Mouse (Mus musculus): ENCODE data around the gene Msh3. TPM values are rescaled to one million over a fixed set of nuclear protein-coding genes. Genes with fewer than 3 reads are reported as not detected.
"Not testable (repeated sequence)": the region's sequence is repeated elsewhere in the genome, so short reads cannot be mapped to it uniquely, and the experiment has no call there.

The Msh3 gene
- total RNA-seq, 4 experiments from 2014 or later = 6.7 to 10.6 (median 8.2) TPM

DNA sequence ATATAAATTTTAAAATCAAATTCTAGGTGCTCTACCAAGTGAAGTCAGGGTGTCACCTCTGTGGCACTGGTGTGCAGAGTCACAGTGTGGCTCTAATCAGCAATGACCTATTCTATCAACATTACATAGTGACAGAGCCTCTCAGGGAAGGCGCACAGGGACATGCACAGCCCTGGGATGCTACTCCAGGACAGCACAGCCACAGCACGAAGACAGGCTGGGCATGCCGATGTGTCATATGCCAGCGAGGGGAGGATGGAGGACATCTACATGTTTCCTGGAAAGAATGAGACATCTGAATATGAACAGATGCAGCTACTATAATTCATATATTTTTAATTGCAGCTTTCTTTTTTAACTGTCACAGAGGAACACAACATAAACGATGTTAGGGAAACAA, 101.0 kb downstream of the Msh3 start:
- DNase-seq (ENCODE audit: low spot score) = no peak

DNA sequence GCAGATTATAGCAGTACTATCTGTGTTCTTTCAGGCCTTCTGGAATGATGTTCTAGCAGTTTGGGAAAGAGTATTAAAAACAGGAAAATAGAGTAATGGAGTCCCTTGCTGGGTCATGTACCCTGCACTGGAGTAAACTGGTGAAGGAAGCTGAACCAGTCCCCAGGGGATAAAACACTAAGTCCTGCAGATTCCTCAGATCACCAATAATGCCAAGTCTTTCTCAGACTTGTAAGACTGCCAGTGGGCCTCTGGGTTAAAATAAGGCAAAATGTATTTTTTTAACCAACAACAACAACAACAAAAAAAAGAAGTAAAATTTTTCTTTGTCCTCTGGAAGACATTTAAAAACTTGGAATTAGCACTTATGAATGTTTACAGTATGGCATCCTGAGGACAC, 102.5 kb downstream of the Msh3 start:
- no peak for DNase-seq (ENCODE audit: low spot score)

DNA sequence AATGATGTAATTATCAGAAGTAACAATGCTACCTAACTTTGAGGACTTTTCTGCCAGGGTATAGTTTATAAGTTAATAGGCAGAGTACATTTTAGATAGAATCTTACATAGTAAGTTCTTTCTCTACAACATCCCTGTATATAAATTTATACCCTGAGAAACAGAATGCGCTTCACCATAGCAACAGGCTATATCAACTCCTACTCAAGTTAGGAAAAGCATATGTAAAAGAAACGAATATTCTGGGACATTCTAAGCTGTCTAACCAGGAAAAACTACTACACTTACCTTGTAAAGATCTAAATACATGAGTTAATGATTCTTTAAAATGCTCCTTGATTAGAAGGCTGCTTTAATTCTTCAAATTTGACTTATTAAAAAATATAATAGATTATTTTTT, 107.2 kb downstream of the Msh3 start:
- no peak for DNase-seq (ENCODE audit: low spot score)

DNA sequence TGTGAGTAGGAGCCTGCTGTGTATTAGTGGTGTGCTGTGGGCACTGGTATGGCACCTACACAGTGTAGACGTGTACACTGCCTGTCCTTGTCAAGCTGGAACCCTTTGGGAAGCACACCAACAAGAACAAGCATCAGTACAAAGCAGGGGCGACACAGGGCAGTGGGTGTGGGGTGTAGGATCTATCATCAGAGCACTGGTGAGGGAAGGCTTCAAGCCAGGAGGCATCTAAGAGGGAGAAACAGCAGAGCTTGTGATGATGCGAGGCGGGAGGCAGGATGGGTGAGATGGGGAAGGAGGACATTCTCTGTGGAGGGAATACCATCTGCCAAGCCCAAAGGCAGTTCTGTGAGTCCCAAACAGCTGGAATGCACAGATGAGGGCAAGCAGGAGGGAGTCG, 107.8 kb downstream of the Msh3 start:
- DNase-seq (ENCODE audit: low spot score) = no peak

DNA sequence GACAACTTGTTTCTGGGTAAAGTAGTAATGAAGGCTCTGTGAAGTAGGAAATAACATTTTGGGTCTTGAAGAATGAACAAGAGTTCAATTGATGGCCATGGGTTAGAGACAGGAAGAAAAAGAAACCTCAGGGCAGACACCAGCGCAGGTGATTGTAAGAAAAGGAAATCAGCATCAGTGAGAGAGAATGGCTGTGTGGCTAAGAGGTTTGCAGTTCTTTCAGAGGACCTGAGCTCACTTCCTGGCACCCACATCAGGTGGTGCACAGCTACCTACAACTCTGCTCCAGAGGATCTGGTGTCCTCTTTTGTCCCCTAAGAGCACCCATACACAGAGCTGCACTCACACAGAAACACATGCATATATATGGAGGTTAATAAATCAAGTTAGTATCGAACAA, 110.1 kb downstream of the Msh3 start:
- DNase-seq (ENCODE audit: low spot score) = no peak

DNA sequence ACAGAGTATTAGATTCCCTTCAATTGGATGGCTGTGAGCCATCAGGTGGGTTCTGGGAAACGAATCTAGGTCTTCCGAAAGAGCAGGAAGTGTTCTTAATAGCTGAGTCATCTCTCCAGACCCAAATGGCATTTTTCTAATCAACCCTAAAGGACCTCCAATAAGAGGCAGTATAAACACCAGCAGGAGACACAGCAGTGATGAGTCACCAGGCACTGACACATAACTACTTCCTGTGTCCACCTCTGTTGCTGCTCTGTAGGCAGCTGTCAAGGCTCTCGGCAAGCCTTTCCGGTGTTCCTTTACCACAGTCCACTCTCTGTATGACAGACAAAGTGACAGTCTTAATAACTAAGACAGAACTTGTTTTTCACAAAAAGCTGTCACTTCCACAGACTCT, 113.4 kb downstream of the Msh3 start:
- DNase-seq (ENCODE audit: low spot score) = no peak

DNA sequence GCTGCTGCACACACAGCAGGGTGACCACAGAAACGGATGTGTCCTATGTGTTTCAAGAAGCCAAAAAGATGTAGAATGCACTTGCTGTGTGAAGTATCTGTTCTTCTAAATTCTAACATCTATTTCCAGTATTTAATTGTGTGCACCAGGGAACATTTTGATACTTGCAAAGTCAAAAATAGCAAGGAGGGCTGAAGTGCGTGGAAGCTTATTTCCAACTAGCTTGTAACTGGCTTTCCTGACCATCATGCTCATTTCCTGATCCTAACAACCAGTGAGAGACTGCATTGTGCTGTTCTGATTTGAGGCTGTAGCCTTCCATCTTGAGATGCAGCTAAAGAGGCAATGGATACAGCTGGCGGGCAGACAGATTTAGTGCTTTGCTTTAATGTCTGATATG, 116.9 kb downstream of the Msh3 start:
- DNase-seq (ENCODE audit: low spot score) = no peak

DNA sequence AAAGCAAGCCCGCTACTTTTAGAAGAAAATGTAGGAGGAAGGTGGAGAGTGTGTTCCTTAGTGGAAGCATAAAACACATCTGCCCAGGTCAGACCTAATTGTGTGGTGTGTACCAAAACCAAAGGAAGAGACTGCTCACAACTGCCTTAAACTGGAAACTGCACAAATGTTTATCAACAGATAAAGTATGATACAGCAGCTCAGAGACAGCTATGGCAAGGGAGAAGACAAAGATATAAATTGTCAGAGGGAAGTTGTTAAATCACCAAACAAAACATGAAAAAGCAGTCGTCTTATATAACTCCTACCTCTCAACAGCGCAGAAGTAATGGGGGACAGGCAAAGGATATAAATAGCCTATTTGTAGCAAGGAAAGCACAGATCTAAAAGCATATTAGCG, 117.8 kb downstream of the Msh3 start:
- DNase-seq (ENCODE audit: low spot score) = no peak

DNA sequence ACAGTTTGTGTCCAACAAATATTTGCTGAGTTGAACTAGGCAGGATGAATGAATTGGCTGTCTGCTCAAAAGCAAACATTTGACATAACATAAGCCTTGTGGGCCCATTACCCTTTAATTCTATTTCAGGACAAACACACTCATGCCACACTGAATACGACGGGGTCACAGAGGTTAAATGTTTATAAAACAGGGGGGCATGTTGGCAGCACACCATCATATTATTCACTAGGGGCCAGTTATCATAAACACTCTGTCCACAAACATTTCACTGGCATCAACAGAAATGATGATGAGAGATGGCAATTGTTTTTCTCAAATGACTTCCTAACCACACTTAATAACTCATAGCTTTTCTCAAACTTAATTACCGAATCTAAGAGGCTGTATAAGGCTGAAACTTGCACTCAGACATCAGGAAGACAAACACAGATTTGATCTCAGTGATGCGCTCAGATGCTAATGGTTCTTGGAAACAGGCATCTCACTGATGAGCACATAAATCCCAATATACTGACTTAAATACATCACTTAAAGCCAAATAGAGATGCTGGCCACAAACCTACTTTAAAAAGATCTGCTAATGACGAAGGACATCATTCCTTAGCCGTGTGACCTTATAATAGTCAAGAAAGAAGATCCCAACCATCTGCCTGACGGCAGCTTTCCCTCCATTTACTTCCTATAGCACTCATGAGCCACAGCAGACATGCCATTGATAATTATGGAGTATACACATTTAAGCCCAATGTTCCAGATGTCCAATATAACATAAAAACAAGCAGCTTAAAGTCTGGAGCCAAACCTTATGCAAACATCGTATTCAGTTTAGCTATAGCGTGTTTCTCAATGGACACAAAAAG, 122.5 kb downstream of the Msh3 start:
- no peak for DNase-seq (ENCODE audit: low spot score)

DNA sequence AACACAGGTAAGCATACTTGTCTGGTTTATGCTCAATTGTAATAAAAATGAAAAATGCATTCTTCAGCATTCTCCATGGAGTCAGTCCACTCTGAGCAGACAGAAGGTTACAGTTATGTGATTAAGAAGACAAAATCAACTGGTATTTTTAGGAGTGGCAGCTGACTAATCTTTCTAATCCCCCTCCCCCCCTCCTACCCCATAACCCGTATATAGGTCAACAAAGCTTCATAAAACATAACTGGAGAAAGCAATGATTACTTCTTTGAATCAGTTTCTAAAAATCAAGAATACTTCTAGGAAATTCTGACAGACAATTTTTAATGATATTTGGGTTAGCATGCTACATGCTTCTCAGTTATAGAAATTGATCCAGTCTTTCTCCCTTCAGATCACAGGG, 126.8 kb downstream of the Msh3 start:
- no peak for DNase-seq (ENCODE audit: low spot score)

DNA sequence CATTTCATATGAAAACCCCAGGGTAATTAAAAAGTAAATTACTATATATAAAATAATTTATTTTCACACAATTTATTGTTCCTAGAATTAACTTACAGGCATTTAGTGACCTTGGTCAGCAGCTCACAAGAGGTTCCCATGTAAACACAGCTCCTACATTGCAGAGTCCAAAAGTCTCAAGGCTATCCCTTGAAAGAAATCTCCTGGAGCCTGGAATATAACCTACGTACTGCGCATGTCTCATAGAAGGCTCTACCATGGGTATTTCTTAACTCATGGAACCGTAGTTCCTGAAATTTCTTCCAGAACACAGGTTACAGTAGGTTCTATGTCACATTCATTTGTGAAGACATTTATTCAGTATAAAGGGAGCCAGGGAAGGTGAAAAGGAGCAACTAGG, 131.2 kb downstream of the Msh3 start:
- no peak for DNase-seq (ENCODE audit: low spot score)

DNA sequence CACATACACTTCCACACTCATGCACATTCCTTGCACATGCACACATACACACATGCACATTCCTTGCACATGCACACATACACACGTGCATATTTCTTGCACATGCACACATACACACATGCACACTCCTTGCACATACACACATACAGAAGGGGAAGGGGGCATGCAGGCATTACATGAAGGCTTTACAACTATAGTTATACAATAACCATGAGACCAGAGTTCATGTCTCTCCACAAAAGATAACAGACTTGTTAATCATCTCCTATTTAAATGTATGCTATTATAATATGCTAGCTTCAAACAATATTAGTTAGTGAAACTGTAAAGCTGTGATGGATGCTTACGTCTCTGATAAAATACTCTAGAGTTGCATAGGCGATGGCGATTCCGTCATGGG, 132.0 kb downstream of the Msh3 start:
- no peak for DNase-seq (ENCODE audit: low spot score)

DNA sequence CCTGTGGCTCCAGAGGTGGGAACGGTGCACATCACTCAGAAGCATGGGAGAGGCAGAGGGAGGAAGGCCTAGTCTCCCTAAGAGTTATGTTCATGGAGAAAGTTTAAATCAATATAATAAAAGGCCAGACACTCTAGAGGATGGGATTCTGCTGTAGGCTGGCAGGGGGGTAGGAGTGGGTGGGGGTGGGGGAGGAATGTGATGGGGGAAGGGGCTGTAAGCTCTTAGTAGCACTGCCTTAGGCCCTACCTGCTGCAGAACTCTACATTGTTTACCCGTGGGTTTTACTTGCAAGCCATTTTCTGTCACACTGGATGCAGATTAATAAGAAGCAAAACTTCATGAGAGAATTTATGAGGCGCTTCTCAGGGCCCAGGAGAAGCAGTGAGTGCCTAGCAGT, 135.0 kb downstream of the Msh3 start:
- DNase-seq (ENCODE audit: low spot score) = no peak

DNA sequence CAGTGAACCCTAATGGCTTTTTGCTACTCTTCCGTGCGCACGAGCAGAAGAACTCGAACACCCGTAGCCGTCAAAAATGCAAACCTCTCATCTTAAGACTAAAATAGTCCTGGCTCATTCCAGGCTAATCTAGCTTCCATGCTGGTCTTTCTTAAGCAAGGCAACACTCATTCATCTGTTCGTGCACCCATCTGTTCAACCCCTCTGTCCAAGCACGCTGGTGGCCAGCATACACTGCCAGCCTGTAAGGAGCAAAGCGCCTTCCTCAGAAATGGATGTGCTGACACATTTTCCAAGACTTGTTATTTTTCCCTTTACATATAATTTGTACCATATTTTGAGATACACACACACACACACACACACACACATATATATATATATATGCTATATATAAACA, 137.6 kb downstream of the Msh3 start:
- DNase-seq (ENCODE audit: low spot score) = no peak

DNA sequence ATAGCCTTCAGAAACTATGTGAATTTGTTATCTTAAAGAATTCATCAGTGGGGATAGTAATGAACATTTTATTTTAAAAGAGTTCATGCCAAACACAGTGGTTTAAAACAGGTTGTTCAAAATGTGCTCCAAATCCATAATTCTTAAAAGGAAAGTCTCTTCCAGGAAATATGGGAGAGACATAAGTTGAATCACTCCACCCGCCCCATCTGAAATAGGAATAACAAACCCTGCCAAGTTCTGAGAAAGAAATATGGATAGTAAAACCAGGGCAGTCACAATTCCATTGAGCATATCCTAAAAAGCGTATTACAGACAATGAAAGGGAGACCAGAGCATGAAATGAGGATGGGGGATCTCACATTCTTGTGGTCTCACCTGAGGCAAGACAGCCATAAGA, 157.9 kb downstream of the Msh3 start:
- DNase-seq (ENCODE audit: low spot score) = no peak

DNA sequence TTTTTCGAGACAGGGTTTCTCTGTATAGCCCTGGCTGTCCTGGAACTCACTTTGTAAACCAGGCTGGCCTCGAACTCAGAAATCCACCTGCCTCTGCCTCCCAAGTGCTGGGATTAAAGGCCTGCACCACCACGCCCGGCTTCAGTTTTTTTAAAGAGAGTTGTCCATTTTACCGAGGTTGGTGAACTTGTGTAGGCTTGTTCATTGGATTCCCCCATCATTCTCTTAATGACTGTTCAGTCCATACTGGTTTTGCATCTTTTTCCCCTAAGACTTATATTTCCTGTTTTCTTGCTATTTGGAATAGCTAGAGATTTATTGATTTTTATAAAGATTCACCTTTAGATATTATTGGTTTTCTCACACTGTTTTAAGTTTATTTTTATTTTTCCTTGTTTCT, 161.0 kb downstream of the Msh3 start:
- not testable (repeated sequence) for DNase-seq (ENCODE audit: low spot score)

DNA sequence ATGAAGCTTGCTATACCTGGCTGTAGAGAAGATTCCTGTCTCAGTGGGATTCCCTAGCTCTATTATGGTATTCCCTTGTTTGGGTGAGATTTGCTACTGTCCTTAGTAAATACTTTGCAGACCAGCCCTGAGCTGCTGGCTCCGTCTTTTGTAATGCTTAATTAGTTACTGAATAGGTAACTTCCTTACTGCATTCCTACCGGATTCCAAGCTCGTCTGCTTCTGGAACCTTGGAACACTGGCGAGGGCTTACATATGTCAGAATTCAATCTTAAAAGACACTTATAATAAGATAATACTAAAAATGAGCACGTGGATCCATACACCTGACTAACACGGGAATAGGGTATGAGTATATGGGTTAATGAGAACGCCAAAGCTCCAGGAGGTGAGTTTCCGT, 182.1 kb downstream of the Msh3 start:
- not testable (repeated sequence) for DNase-seq (ENCODE audit: low spot score)

Other genes with a start within 250 kb of the Msh3 start
- 10 to 100 TPM in 3 of 4 experiments, 1 to 10 TPM in 1; 8.8 to 15.9 (median 12.0) TPM for gene Rasgrf2, start 223.3 kb downstream of the Msh3 start, total RNA-seq (2022)
- gene Gm20379, start 49.0 kb downstream of the Msh3 start, total RNA-seq (2022) = not detected
- 1 to 10 TPM in 2 of 4 experiments, under 1 TPM in 2; 0.94 to 1.1 (median 0.99) TPM for gene Dhfr, start 277 bp downstream of the Msh3 start, total RNA-seq (2022)
- not detected for gene Ankrd34b, start 70.9 kb upstream of the Msh3 start, total RNA-seq (2022)
- 1 to 10 TPM; 2.1 to 2.5 (median 2.1) TPM for gene Fam151b, start 129.0 kb upstream of the Msh3 start, total RNA-seq (2022)
- gene Zfyve16, start 175.9 kb upstream of the Msh3 start, total RNA-seq (2022) = 10 to 100 TPM; 12.0 to 14.9 (median 12.5) TPM
- gene Spz1, start 221.2 kb upstream of the Msh3 start, total RNA-seq (2022) = not detected